Mouse (Mus musculus) MEL (cell line): Measurements from ENCODE around the gene Pgpep1.

Source experiments
- CTCF ChIP-seq, 3 experiments: IDR thresholded peaks in 2 of 3; conservative IDR thresholded peaks in 1 of 3; 2 replicates each; pipeline ENCODE4 v1.5.1; 2011 to 2012; ENCODE audit warnings: low read length in 3 of 3, low read depth in 2 of 3, mild to moderate bottlenecking in 2 of 3, improper control_type of control experiment in 1 of 3, inconsistent platforms in 1 of 3, mixed read lengths in 1 of 3, moderate library complexity in 1 of 3; ENCODE audit not compliant: control insufficient read depth in 1 of 3, insufficient read depth in 1 of 3, poor library complexity in 1 of 3, severe bottlenecking in 1 of 3
- E2F4 ChIP-seq: IDR thresholded peaks from 2 replicates; pipeline ENCODE4 v1.6.1; 2011; ENCODE audit warnings: low read depth, low read length, improper control_type of control experiment, borderline replicate concordance
- ETS1 ChIP-seq: IDR thresholded peaks from 2 replicates; pipeline ENCODE4 v1.6.1; 2012; ENCODE audit warnings: low read depth, mild to moderate bottlenecking, inconsistent platforms, low read length, improper control_type of control experiment, moderate library complexity
- GATA1 ChIP-seq: IDR thresholded peaks from 2 replicates; pipeline ENCODE4 v1.6.1; 2011; ENCODE audit warnings: low read depth, low read length, improper control_type of control experiment
- POLR2A ChIP-seq, 2 experiments: IDR thresholded peaks; 2 replicates each; pipeline ENCODE4 v1.6.1; 2011 to 2012; ENCODE audit warnings: low read length in 2 of 2, mild to moderate bottlenecking in 2 of 2, control low read depth in 1 of 2, improper control_type of control experiment in 1 of 2, low read depth in 1 of 2, moderate library complexity in 1 of 2; ENCODE audit not compliant: control insufficient read depth in 1 of 2, insufficient read depth in 1 of 2, poor library complexity in 1 of 2
- SMC3 ChIP-seq: IDR thresholded peaks from 2 replicates; pipeline ENCODE4 v1.6.1; 2011; ENCODE audit warnings: low read depth, low read length, improper control_type of control experiment
- TBP ChIP-seq: IDR thresholded peaks from 2 replicates; pipeline ENCODE4 v1.8.0; 2011; ENCODE audit warnings: low read depth, low read length, improper control_type of control experiment
- TCF12 ChIP-seq: IDR thresholded peaks from 2 replicates; pipeline ENCODE4 v1.6.1; 2014; ENCODE audit warnings: low read depth, mild to moderate bottlenecking, inconsistent platforms, low read length, improper control_type of control experiment, moderate library complexity
- ZC3H11A ChIP-seq: IDR thresholded peaks from 2 replicates; pipeline ENCODE4 v1.6.1; 2012; ENCODE audit warnings: low read depth, mild to moderate bottlenecking, inconsistent platforms, low read length, improper control_type of control experiment
- ZNF384 ChIP-seq: IDR thresholded peaks from 2 replicates; pipeline ENCODE4 v1.6.1; 2012; ENCODE audit warnings: low read depth, mild to moderate bottlenecking, inconsistent platforms, low read length, improper control_type of control experiment

- TF ChIP-seq POLR2A (IDR thresholded peaks at IDR 0.05; ENCODE audit: control insufficient read depth in 1 of 2, insufficient read depth in 1 of 2, low read depth in 1 of 2, low read length in 2 of 2, poor library complexity in 1 of 2) = peak in 1 of 2 experiments; percentile 14; a peak in 1 of 4 replicates
- no peak for TF ChIP-seq SMC3
- TF ChIP-seq ZNF384 = no peak
- TF ChIP-seq GATA1 = no peak
- no peak for TF ChIP-seq CTCF (IDR thresholded peaks at IDR 0.05 in 2 of 3, conservative IDR thresholded peaks at IDR 0.05 in 1 of 3; ENCODE audit: control insufficient read depth in 1 of 3, insufficient read depth in 1 of 3, low read depth in 2 of 3, low read length in 3 of 3, poor library complexity in 1 of 3, severe bottlenecking in 1 of 3)
- TF ChIP-seq E2F4 = no peak
- no peak for TF ChIP-seq TBP
- no peak for TF ChIP-seq ETS1
- TF ChIP-seq TCF12 = no peak
- TF ChIP-seq ZC3H11A = no peak
Measured at GRCm38 (mm10) chr8:70678679-70679078, 18.5 kb upstream of the Pgpep1 start.
